Mouse (Mus musculus): ENCODE measurements at regions not wholly inside any gene's neighbourhood (a gene's known extent, or its start where the extent isn't known, plus 50 kb on each side); places are given as distances from the start of the nearest gene placed in this dataset.
"Not testable (repeated sequence)": the region's sequence is repeated elsewhere in the genome, so short reads cannot be mapped to it uniquely, and the experiment has no call there.

DNA sequence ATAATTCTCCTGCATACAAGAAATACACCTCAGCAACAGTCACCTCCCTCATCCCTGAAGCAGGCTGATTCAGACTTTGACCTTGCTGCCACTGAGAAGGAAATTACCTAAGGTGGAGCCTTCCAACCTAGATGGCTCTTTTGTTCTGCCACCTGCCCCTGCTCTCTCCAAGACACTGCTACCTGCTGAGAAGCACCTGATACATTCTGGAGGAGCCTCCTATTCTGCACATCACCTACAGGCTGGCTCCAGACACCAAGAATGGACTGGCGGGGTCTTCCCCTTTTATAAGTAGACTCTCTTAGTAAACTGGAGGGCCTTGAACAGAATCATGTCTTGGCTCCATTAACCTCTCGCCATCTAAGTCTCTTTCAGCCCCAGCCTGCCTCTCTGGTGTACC lies 1149.5 kb upstream of the 2610301B20Rik start:
- DNase-seq (ENCODE audit: low spot score in 2 of 2), result not testable (repeated sequence)

DNA sequence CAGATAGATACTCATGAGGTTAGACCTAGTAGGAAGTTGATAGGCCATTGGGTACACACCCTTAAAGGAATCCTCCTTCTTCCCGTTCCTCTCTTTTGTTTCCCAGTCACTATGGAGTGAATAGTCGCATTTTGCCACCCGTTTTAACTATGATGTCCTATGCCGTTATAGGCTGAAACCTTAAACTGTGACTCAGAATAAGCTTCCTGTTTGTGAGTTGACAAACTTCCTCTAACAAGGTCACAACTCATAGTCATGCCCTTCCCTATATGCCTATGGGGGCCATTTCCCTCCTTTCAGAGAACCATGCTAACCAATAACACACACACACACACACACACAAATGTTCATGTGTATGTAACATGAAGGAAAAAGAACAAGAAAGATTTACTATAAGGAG lies 1136.6 kb upstream of the 2610301B20Rik start:
- DNase-seq (ENCODE audit: low spot score in 2 of 2), result no peak

DNA sequence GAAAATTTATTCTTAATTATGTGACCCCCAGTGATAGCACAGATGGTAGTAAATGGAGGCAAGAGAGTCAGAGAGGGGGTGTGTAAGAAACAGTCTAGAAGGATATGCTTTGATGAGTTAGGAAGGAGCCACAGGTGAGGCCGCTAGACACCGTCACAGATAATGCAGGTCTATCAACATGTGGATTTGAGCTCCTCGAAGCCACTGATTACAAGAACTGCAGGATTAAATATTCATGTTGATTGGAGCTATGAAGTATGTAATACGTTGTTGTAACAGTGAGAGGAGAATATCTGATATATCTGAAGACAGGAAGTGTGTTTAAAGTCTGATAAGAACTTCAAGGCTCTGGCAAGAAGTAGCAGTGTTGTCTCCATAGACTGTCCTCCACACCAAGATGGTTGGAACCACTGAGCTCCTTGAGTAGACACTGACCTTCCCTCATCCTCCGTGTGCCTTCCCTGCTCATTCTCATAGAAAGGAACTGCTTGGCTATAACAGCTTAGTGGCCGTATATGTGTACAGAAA lies 1126.8 kb upstream of the 2610301B20Rik start:
- DNase-seq (ENCODE audit: low spot score in 2 of 2), result no peak

DNA sequence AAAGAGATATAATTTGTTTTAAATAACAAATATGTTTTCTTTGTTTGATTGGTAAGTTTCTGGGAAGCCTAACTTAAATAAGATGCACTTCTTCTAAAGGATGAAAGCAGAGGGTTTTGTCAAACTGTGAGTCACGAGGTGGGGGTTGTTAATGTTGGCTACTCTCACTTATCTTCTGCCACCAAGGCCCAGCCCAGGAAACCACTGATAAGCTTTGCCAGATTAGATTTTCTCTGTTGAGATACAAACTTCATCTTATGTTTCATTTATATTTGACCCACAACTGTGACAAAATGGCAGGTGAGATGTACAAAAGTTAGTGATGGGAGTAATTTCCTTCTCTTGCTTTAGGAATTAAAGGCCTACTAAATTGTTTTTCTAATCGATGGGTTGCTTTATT lies 1126.2 kb upstream of the 2610301B20Rik start:
- no peak for DNase-seq (ENCODE audit: low spot score in 2 of 2)

DNA sequence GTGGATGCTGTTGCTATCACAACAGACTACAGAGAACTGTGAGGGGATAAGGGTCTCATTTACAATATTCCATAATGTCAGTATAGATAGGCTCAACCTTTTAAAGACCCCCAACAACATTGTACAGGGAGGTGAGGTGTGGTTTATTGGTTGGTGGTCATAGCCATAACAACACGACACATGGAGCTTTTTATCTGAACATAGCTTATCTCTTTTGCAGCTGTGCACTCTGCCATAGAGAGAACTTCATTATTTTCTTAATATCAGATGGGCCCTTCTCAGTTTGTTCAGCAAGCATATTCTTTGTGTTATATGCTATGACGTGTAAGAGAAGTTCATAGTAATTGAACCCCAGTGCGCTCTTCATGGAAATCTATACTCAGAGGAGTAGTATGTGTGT lies 1124.4 kb upstream of the 2610301B20Rik start:
- DNase-seq (ENCODE audit: low spot score in 2 of 2), result no peak

DNA sequence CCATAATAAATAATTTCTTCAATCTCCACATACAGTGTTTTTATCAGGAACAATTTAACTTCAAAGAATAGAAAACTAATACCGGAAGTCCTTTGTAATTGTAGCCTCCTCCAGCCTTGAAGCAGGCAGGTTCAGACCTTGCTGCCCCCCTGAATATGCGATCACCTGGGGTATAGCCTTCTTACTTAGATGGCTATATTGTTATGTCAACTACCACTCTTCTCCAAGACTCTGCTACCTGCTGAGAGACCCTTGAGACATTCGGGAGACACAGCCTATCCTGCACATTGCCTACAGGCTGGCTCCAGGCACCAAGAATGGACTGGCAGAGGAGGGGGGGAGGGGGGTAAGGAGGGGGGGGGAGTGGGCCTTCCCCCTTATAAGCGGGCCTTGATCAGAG lies 1123.9 kb upstream of the 2610301B20Rik start:
- no peak for DNase-seq (ENCODE audit: low spot score in 2 of 2)

DNA sequence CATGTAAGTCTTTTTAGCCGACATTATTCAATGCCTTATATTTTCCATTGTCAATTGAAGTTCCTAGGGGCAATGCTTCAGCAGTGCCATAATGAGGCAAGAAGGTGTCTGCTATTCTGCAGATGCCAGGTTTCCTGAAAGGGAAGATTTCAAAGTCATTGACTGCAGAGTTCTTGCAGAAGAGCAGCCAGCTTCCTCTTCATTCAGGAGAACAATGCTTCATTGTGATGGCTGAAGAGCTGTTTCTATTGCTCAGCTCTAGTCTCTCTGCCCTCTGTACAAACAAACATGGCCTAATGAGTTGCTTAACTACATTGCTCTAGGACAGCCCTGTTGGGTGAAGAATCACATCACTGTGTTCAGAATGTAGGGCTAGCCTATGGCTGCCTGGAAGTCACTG lies 1111.0 kb upstream of the 2610301B20Rik start:
- no peak for DNase-seq (ENCODE audit: low spot score in 2 of 2)

DNA sequence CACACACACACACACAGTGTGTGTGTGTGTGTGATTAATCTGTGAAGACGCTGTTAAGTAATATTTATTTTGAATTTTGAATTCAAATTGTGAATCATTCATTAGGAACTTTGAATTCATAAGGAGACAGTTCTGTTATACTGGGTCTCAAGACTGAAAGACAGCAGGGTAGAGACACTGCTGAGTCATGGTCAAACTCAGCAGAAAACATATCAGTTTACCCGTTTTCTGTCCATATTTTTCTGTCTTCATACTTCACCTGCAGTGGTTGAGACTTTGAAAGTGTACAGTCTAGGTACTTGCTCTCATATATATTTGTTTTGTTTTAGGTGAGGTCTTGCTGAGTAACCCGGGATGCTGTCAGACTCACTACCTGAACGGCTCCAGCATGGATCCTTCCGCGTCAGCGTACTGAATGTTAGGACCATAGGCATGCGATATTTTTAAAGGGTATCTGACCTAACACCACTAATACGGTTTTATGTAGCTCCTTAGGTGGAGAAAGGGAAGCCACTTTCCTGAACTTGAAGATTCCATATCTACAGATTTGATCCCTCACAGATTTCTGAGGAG lies 1104.6 kb upstream of the 2610301B20Rik start:
- DNase-seq (ENCODE audit: low spot score in 2 of 2), result no peak

DNA sequence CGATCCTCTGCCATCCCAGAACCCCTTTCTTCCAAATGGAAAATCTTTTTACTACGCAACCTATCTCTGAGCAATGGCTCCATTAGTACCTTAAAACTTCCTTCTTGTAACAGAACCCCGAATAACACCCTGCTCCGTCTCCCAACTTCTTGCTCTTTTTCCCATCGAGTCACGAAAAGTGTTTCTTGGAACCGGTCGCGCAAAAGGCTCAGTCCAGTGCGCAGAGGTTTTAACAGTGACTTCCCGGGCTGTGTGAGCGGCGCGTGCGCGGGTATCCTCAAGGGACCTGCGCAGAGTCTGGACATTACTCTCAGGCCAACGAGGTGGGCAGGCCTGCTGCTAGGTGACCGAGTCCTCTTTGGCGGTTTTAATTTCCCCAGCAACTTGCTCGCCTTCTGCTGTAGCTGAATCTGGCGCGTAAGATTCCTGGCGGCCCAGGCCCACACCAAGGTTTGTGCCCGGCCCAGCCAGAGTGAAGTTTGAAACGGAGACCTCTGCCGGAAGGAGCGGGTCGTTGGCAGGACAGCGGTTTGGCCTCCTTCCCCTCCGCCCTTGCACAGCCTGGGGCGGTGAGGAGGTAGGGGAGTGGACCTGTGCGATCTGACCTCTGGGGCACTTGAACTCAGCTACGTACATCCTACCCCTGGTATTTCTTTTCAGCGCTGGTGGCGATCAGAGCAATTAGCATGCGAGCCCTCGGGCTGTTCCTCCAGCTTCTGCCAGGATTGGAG lies 1103.8 kb upstream of the 2610301B20Rik start:
- peak; percentile 21 to 29 for DNase-seq (ENCODE audit: low spot score in 2 of 2)

DNA sequence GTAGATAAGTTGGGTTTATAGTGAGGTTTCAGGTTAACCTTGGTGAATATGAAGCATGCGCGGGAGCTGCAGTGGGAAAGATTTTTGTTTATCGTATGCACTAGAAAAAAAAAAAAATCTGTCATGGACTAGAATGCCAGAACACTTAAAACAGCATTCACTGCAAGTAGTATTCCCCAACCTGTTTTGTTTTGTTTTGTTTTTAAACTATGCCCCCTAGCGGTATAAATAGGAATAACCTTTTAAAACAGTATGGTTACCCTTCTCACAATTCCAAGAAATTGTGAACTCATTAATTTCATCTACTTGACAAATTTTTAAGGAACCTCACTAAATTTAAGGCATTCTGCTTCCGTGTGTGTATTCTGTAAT lies 1103.2 kb upstream of the 2610301B20Rik start:
- no peak for DNase-seq (ENCODE audit: low spot score in 2 of 2)

DNA sequence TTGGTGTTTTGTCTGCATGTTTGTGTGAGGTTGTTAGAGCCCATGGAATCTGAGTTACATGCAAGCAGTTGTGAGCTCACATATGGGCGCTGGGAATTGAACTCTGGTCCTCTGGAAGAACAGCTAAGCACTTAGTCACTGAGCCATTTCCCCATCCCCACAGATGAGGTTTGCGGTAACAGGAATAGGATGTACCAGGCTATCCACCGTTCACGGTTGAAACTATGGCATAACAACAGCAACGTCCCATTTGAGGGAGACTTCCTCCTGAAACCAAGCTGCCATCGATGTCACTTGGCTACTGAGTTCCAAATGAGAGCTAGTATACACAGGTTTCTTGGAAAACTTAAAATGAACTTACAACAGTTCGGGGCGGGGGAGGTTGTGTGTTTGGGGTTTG lies 1095.9 kb upstream of the 2610301B20Rik start:
- no peak for DNase-seq (ENCODE audit: low spot score in 2 of 2)

DNA sequence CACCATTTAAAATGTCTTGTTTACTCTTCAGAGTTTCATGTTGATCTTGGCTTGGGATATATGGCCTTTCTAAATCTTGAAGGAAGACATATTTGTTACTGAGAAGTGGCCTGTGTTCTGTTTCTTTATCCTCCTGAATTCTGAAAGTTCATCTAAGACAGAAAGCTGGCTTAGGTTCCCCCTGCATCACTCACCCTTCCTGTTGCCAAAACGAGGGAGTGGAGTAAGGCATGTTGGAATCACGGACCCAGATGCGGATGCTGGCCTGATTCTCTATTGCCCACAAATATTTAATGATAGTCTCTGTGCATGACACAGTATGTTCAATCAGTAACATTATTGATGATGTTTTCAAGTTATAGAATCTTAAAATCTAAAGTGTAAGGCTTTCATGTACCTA lies 1094.7 kb upstream of the 2610301B20Rik start:
- DNase-seq (ENCODE audit: low spot score in 2 of 2), result no peak

DNA sequence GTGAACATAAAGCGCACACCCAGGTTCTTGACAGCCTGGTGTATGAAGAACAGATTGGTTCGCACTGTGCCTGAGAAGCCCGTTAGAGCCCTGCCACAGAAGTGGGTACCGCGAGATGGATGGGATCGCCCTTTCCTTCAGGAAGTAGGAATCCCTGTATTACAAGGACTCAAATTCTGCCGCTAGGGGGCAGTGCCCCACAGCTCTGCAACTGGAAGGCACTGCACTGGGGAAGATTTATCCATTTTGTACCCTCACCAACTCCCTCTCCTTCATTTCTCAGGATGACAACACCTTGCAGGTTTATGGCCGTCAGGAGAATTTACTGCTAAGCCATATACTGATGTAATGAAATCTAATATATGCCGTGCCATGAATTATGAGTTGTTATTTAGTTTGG lies 1094.1 kb upstream of the 2610301B20Rik start:
- DNase-seq (ENCODE audit: low spot score in 2 of 2), result peak; percentile 29 to 39

DNA sequence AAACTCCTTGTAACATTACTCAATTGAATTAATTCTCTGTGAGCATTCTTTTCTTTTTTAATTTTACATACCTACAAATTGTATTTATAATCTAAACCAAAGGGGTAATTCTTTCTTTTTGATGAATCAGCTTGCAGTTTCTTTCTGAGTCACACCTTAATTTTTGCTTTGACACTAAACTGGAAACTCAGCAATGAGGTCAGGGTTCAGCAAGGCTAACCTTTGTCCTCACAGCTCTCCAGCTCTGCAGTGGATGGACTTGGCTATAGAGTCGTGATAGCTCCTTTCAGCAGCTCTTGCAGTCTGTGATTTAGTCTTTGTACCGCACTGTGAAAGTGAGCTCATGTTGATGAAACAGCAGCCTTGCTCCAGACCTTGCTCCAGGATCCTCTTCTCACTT lies 1093.0 kb upstream of the 2610301B20Rik start:
- no peak for DNase-seq (ENCODE audit: low spot score in 2 of 2)

DNA sequence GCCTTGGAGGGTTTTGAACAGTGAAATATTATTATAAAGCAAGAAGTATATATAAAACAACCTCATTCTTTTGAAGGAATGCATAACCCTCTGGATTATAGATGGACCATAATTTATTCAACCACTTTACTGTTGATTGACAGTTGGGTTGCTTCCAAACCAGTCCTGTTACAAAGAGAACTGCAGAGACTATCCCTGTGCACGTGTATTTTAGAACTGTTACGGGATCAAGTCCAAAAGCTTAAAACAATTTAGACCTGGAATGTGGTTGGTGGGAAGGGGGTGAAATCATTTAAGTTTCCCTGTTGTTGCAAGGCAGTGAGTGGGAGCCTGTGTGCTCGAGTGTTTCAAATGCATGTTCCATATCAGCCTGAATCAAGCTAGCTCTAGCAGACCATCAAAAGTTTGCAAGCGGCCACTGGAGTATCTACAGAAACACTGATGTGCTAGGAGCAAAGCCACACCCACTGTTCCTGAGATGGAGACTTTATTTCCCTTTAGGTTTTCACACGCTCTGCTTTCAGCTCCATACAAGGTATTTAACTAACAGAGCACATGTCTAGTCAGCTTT lies 1086.4 kb upstream of the 2610301B20Rik start:
- no peak for DNase-seq (ENCODE audit: low spot score in 2 of 2)

DNA sequence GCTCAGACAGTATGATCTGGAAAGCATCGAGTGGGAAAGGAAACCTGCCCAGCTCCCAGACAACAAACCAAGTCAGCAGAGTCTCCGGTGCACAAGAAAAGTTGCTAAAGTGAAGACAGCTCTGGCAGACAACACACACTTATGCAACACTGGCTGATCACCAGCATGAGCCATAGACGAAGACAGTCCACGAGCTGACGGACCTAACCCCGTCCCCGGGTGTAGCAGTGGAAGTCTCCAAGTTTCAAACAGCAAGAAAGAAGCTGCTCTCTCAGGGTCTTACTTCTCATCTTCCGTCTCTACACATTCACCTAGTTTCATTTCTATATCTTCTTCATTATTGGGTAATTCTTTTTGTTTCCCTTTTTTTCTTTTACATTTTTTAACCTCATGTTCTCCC lies 1083.8 kb upstream of the 2610301B20Rik start:
- no peak for DNase-seq (ENCODE audit: low spot score in 2 of 2)

Measured in adrenal gland, postnatal 4 days (tissue).